Mouse (Mus musculus) layer of hippocampus, postnatal 36 days (tissue): Measurements from ENCODE around the gene Ube2q2. TPM values are rescaled to one million over a fixed set of nuclear protein-coding genes. Genes with fewer than 3 reads are reported as not detected.
"Not testable (repeated sequence)": the region's sequence is repeated elsewhere in the genome, so short reads cannot be mapped to it uniquely, and the experiment has no call there.

Experiments used
- DNase-seq, 2 experiments: peaks; one replicate each; pipeline ENCODE4 v3.0.0; 2022
- total RNA-seq, 2 experiments: library from RNA; stranded (reverse); gene quantifications; 2 replicates each; pipeline ENCODE4 v1.2.3; 2021

Ube2q2 gene
- total RNA-seq, 2 experiments from 2014 or later, result 62.0 to 66.6 TPM

GRCm38 (mm10) chr9:55241863-55242685 lies 93.4 kb downstream of the Ube2q2 start:
- DNase-seq, result no peak

GRCm38 (mm10) chr9:55243280-55243679 lies 94.6 kb downstream of the Ube2q2 start:
- DNase-seq, result no peak

GRCm38 (mm10) chr9:55244079-55244478 lies 95.4 kb downstream of the Ube2q2 start:
- no peak for DNase-seq

- not testable (repeated sequence) for DNase-seq
These were observed 96.5 kb downstream of the Ube2q2 start for GRCm38 (mm10) chr9:55245057-55245750.

GRCm38 (mm10) chr9:55246440-55246839 lies 97.8 kb downstream of the Ube2q2 start:
- no peak for DNase-seq

- DNase-seq, result no peak
These were observed 98.3 kb downstream of the Ube2q2 start for GRCm38 (mm10) chr9:55246918-55247317.

GRCm38 (mm10) chr9:55248465-55248864 lies 99.8 kb downstream of the Ube2q2 start:
- no peak for DNase-seq

GRCm38 (mm10) chr9:55250595-55251247 lies 102.1 kb downstream of the Ube2q2 start:
- DNase-seq, result no peak

- DNase-seq, result not testable (repeated sequence)
These were observed 103.4 kb downstream of the Ube2q2 start for GRCm38 (mm10) chr9:55252097-55252496.

- DNase-seq, result no peak
These were observed 105.2 kb downstream of the Ube2q2 start for GRCm38 (mm10) chr9:55253849-55254248.

GRCm38 (mm10) chr9:55255056-55255455 lies 106.4 kb downstream of the Ube2q2 start:
- no peak for DNase-seq

GRCm38 (mm10) chr9:55255604-55256003 lies 107.0 kb downstream of the Ube2q2 start:
- DNase-seq, result no peak

GRCm38 (mm10) chr9:55257105-55257504 lies 108.5 kb downstream of the Ube2q2 start:
- no peak for DNase-seq

Other genes starting within 250 kb of the Ube2q2 start
- 1 to 10 TPM; 2.3 to 2.5 TPM for gene Hykk, start 231.6 kb upstream of the Ube2q2 start, total RNA-seq
- 100 to 1,000 TPM; 131 to 134 TPM for gene Psma4, start 198.1 kb upstream of the Ube2q2 start, total RNA-seq
- under 1 TPM in 1 of 2 experiments, not detected in 1; 0.53 TPM for gene AY074887, start 197.9 kb upstream of the Ube2q2 start, total RNA-seq
- 1 to 10 TPM; 8.3 to 9.1 TPM for gene Chrna5, start 168.0 kb upstream of the Ube2q2 start, total RNA-seq
- gene Chrna3, start 122.3 kb upstream of the Ube2q2 start, total RNA-seq, result under 1 TPM; 0.33 to 0.37 TPM
- gene Chrnb4, start 100.1 kb upstream of the Ube2q2 start, total RNA-seq, result under 1 TPM in 1 of 2 experiments, not detected in 1; 0.10 TPM
- gene Fbxo22, start 60.1 kb downstream of the Ube2q2 start, total RNA-seq, result 10 to 100 TPM; 35.2 to 35.3 TPM
- gene Nrg4, start 178.0 kb downstream of the Ube2q2 start, total RNA-seq, result 1 to 10 TPM in 1 of 2 experiments, not detected in 1; 1.1 TPM
- 1 to 10 TPM; 5.0 to 6.7 TPM for gene Tmem266, start 178.1 kb downstream of the Ube2q2 start, total RNA-seq